Mouse (Mus musculus) myocyte (in vitro differentiated cells): ENCODE measurements at regions not wholly inside any gene's neighbourhood (a gene's known extent, or its start where the extent isn't known, plus 50 kb on each side); places are given as distances from the start of the nearest gene placed in this dataset.

ENCODE experiments used
- E2F4 ChIP-seq: IDR thresholded peaks from one replicate; pipeline ENCODE4 v1.6.1; 2011; ENCODE audit warnings: mild to moderate bottlenecking, control low read depth, moderate library complexity; ENCODE audit not compliant: insufficient read depth
- MAX ChIP-seq: IDR thresholded peaks from one replicate; pipeline ENCODE4 v1.6.1; 2011; ENCODE audit warnings: low read depth, mild to moderate bottlenecking, control low read depth
- MYOD1 ChIP-seq, 3 experiments: IDR thresholded peaks; one replicate each; pipeline ENCODE4 v1.6.1; 2011; ENCODE audit warnings: control low read depth in 2 of 3, low read depth in 2 of 3, mild to moderate bottlenecking in 2 of 3, moderate library complexity in 1 of 3; ENCODE audit not compliant: insufficient read length in 2 of 3, control insufficient read depth in 1 of 3
- MYOG ChIP-seq, 3 experiments: IDR thresholded peaks; one replicate each; pipeline ENCODE4 v1.6.1; 2011; ENCODE audit warnings: control low read depth in 2 of 3, low read depth in 2 of 3, mild to moderate bottlenecking in 2 of 3; ENCODE audit not compliant: insufficient read length in 2 of 3, control insufficient read depth in 1 of 3, insufficient read depth in 1 of 3
- POLR2A ChIP-seq: IDR thresholded peaks from one replicate; pipeline ENCODE4 v1.6.1; 2011; ENCODE audit warnings: low read depth, mild to moderate bottlenecking, control low read depth, moderate library complexity; ENCODE audit not compliant: insufficient read length
- POLR2AphosphoS2 ChIP-seq: IDR thresholded peaks from one replicate; pipeline ENCODE4 v1.6.1; 2011; ENCODE audit warnings: low read depth, control low read depth; ENCODE audit not compliant: insufficient read length
- REST ChIP-seq: IDR thresholded peaks from one replicate; pipeline ENCODE4 v1.6.1; 2011; ENCODE audit warnings: mild to moderate bottlenecking, control low read depth, moderate library complexity; ENCODE audit not compliant: insufficient read depth, insufficient read length
- TCF12 ChIP-seq: IDR thresholded peaks from one replicate; pipeline ENCODE4 v1.6.1; 2011; ENCODE audit warnings: mild to moderate bottlenecking, control low read depth; ENCODE audit not compliant: poor library complexity, insufficient read depth, severe bottlenecking
- USF1 ChIP-seq: IDR thresholded peaks from one replicate; pipeline ENCODE4 v1.6.1; 2011; ENCODE audit warnings: low read depth, mild to moderate bottlenecking, control low read depth, moderate library complexity

DNA sequence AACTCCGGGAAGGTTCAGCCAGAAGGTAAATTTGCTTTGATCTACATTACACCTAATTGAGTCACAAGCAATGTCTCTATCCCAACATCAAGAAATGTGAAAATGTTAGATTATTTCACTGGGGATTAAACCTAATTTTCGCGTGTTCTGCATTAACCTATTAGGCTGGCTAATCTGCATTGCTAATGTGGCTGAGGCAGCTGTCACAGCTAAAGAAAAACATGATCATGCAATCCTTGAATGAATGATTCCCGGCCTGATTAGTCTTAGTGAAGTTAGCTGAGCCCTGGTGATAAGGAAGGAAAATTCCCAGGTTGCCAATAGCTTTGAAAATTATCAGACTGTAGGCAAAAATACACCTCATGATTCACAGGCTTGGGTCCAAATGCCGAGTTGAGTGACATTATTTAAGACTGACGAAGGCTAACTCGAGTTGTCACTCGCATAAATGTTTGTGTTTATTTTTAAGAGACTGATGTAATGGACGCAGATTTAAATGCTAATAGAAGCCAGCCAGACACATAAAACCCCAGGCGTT, 131.5 kb upstream of the Kiz start:
- TF ChIP-seq MAX (no peak), POLR2A (no peak), TCF12 (no peak), E2F4 (no peak), USF1 (no peak), MYOG (IDR thresholded peaks at IDR 0.05; ENCODE audit: control insufficient read depth in 1 of 3, insufficient read depth in 1 of 3, insufficient read length in 2 of 3, low read depth in 2 of 3) (no peak), MYOD1 (IDR thresholded peaks at IDR 0.05; ENCODE audit: control insufficient read depth in 1 of 3, insufficient read length in 2 of 3, low read depth in 2 of 3) (no peak), POLR2AphosphoS2 (no peak), REST (no peak)
